8 mouse cellular contexts compared by ENCODE assay signal in the genomic region with DNA sequence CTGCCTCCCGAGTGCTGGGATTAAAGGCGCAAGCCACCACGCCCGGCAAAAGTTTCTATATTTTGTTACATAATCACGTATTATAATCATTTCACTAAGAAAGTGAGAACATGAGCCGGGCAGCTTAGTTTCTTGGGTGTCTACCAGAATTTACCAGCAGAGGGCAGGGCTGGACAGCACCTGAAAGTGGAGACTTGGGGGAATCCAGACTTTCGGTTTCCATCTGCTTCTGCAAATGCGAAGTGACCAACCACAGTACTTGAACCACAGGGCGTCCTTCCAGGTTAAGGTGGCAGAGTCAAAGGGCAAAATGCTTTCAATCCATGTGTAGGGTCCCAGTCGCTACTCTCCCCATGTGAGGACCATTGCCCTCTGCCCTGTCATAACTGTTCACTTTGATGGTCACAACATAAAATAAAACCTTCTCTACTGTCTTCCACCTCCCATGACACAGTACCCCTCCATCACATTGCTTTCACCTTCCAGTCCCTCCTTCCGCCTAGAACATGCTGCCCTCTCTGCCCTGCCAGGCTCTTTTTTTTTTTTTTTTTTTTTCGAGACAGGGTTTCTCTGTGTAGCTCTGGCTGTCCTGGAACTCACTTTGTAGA. TPM values are rescaled to one million over a fixed set of nuclear protein-coding genes. Genes with fewer than 3 reads are reported as not detected.
DNase-seq lines count a peak whose midpoint lies in the region; ATAC-seq lines count a peak whose summit lies in the region.

No protein-coding gene starts in this region.

- 0 out of 2 replicates have a peak overlapping the region, but pooled peaks have one; percentile 16 for H3K4me2 ChIP-seq in limb, embryonic 13.5 days (replicated peaks)

- 50% methylated on average over 12 of the region's 12 CpGs for WGBS in limb, embryonic 13.5 days

- no peak overlapping the region for H3K4me3 ChIP-seq in limb, embryonic 13.5 days

- H3K36me3 ChIP-seq in limb, embryonic 13.5 days = no peaks in the 10 kb centered on the region
- no peaks in the 10 kb centered on the region for H3K36me3 ChIP-seq in splenic B cell, adult 2 months (ENCODE audit: control insufficient read depth, insufficient read depth, low read length, poor library complexity, severe bottlenecking)

- peak; percentile 92 for DNase-seq in 416B (ENCODE audit: low read depth)
- peak; percentile 76 to 81 for DNase-seq in adrenal gland, adult 18-20 months (ENCODE audit: low spot score in 2 of 2)
- DNase-seq in embryo, embryonic 11 days = peak; percentile 79
- peak; percentile 47 to 73 for DNase-seq in gastrocnemius, postnatal 4 days (ENCODE audit: low spot score in 2 of 2)
- peak; percentile 96 for DNase-seq in kidney, adult 9 months
- peak; percentile 91 for DNase-seq in splenic B cell, adult 2 months (ENCODE audit: low read depth, low spot score)

- no peaks in the 10 kb centered on the region for H3K9me3 ChIP-seq in limb, embryonic 13.5 days

- H3K4me1 ChIP-seq in limb, embryonic 13.5 days = 0 out of 2 replicates have a peak, but pooled peaks cover 3% of the 10 kb centered on the region

- no peaks in the 10 kb centered on the region for H3K27me3 ChIP-seq in limb, embryonic 13.5 days
- H3K27me3 ChIP-seq in splenic B cell, adult 2 months (ENCODE audit: control insufficient read depth, insufficient read depth, low read length, poor library complexity, severe bottlenecking) = no peaks in the 10 kb centered on the region

- H3K27ac ChIP-seq in limb, embryonic 13.5 days = no peak overlapping the region

- H3K9ac ChIP-seq in limb, embryonic 13.5 days = no peak overlapping the region

- no peak; the same call in 1 of the 2 replicates for ATAC-seq in limb, embryonic 13.5 days (ENCODE audit: low FRiP score, low read depth)
- peak; percentile 97 for ATAC-seq in monocyte, adult 5-6 weeks (replicated peaks; ENCODE audit: insufficient number of reproducible peaks, low FRiP score, low TSS enrichment, poor library complexity, severe bottlenecking)

RNA-seq across cellular contexts. Expression of a gene that starts 20.3 kb away (rescaled TPM):
- 100 to 1,000 TPM; 125 to 151 TPM for total RNA-seq in adrenal gland, adult 18-20 months (2021)
- total RNA-seq in gastrocnemius, postnatal 4 days (2021) = 10 to 100 TPM; 77.2 to 77.6 TPM
- polyA plus RNA-seq in limb, embryonic 13.5 days (2015; fragmentation: Nextera tagmentation; extraction: Ambion mirVana) = 119 and 120 TPM in 2 replicates
- 561 to 661 TPM (median 575 TPM) in 3 replicates for total RNA-seq in monocyte, adult 5-6 weeks (2017)
